24 mouse cellular contexts compared by ENCODE assay signal in the genomic region with DNA sequence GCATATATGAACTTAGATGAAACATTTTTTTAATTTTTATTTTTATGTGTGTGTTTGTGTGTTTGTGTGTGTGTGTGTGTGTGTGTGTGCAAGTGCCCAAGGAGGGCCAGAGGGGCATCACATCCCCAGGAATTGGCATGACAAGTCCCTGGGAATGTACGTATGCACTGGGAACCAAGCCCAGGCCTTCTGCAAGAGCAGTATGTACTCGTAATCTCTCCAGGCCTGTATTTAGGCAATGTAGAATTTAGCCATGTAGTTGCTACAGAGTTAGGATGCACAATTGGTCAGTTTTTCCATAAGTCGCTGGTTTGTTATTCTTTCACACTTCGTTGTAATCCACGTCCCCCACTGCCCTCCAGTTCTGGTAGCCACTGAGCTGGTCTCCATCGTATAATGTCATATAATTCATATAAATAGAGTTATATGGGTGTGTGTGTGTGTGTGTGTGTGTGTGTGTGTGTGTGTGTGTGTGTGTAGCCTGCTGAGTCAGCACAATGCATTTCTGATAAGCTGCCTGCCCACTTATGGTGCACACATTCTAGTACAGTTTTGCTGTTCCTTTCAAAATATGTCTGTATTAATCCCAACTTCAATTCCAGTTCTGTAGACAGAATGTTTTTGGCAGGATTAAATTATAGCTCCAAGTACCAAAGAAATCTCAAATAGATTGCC. TPM values are rescaled to one million over a fixed set of nuclear protein-coding genes. Genes with fewer than 3 reads are reported as not detected.
A peak's percentile ranks its signal among the peaks of the same experiment; 100 is the strongest.
DNase-seq lines count a peak whose midpoint lies in the region; ATAC-seq and TF ChIP-seq lines count a peak whose summit lies in the region.
"Had no signal": no experiment of that assay in that cellular context is flagged by ENCODE, and none has a peak within 500 bp of the region (broad histone marks: within the 10 kb centered on the region; RNA-seq: fewer than 3 reads in every experiment).

No protein-coding gene starts in this region.

- TF ChIP-seq EP300 in heart, adult 2 months (IDR thresholded peaks at IDR 0.05; ENCODE audit: insufficient read depth, low read depth, low read length), result no peak
- TF ChIP-seq EP300 in MEL (IDR thresholded peaks at IDR 0.05; ENCODE audit: low read depth in 1 of 2, low read length in 2 of 2), result no peak

- H3K79me2 ChIP-seq in heart, adult 2 months (replicated peaks; ENCODE audit: control insufficient read depth, insufficient read depth, low read length), result peaks cover 5% of the 10 kb centered on the region; the same call in 1 of the 2 replicates
- no peaks in the 10 kb centered on the region for H3K79me2 ChIP-seq in MEL (ENCODE audit: control insufficient read depth, insufficient read depth, low read length, poor library complexity)

- TF ChIP-seq CTCF in heart, adult 2 months (IDR thresholded peaks at IDR 0.05), result no peak
- no peak for TF ChIP-seq CTCF in layer of hippocampus, adult 2 months (conservative IDR thresholded peaks at IDR 0.05)
- TF ChIP-seq CTCF in MEL (IDR thresholded peaks at IDR 0.05 in 2 of 3, conservative IDR thresholded peaks at IDR 0.05 in 1 of 3; ENCODE audit: control insufficient read depth in 1 of 3, insufficient read depth in 1 of 3, low read depth in 2 of 3, low read length in 3 of 3, poor library complexity in 1 of 3, severe bottlenecking in 1 of 3), result no peak

- no peak for TF ChIP-seq RAD21 in MEL (IDR thresholded peaks at IDR 0.05; ENCODE audit: low read depth, low read length)

- no peak for ATAC-seq in heart, embryonic 15.5 days (replicated peaks; ENCODE audit: insufficient number of reproducible peaks, insufficient read depth, low FRiP score, low read depth)
- ATAC-seq: forebrain, embryonic 13.5 days; midbrain, embryonic 16.5 days had no signal

- H3K9me3 ChIP-seq in heart, embryonic 15.5 days (replicated peaks), result no peaks in the 10 kb centered on the region
- no peaks in the 10 kb centered on the region for H3K9me3 ChIP-seq in MEL (replicated peaks; ENCODE audit: insufficient read depth, low read length)
- H3K9me3 ChIP-seq: embryonic facial prominence, embryonic 10.5 days; embryonic facial prominence, embryonic 15.5 days; forebrain, embryonic 13.5 days; liver, embryonic 15.5 days; lung, embryonic 15.5 days had no signal

- WGBS in heart, embryonic 15.5 days, result 62% methylated on average over 6 of the region's 6 CpGs
- 55% methylated on average over 6 of the region's 6 CpGs for WGBS in heart, adult 2 months

- peaks cover 19% of the 10 kb centered on the region for H3K4me1 ChIP-seq in heart, embryonic 15.5 days (replicated peaks)
- peaks cover 10% of the 10 kb centered on the region for H3K4me1 ChIP-seq in heart, adult 2 months (ENCODE audit: control insufficient read depth, insufficient read depth, low read length)
- no peaks in the 10 kb centered on the region for H3K4me1 ChIP-seq in MEL (ENCODE audit: control insufficient read depth in 1 of 2, insufficient read depth in 2 of 2, low read length in 2 of 2)
- H3K4me1 ChIP-seq: embryonic facial prominence, embryonic 15.5 days; forebrain, embryonic 13.5 days had no signal

- intact Hi-C loops in heart, adult 2 months (cut with DNase I), result no loop called here

- H3K27ac ChIP-seq in heart, embryonic 15.5 days, result peak overlapping the region; percentile 39
- H3K27ac ChIP-seq in heart, adult 2 months, result no peak overlapping the region
- H3K27ac ChIP-seq in layer of hippocampus, adult 2 months, result peak overlapping the region; percentile 57; the same call in 1 of the 2 replicates
- no peak overlapping the region for H3K27ac ChIP-seq in MEL (ENCODE audit: control insufficient read depth, low read depth, low read length)
- H3K27ac ChIP-seq: embryonic facial prominence, embryonic 10.5 days; embryonic facial prominence, embryonic 15.5 days; forebrain, embryonic 13.5 days; liver, embryonic 15.5 days; lung, embryonic 15.5 days had no signal

- no peak for TF ChIP-seq POLR2A in heart, adult 2 months (IDR thresholded peaks at IDR 0.05; ENCODE audit: insufficient read depth, low read depth, low read length)
- no peak for TF ChIP-seq POLR2A in MEL (IDR thresholded peaks at IDR 0.05; ENCODE audit: control insufficient read depth in 1 of 2, insufficient read depth in 1 of 2, low read depth in 1 of 2, low read length in 2 of 2, poor library complexity in 1 of 2)

- no peak overlapping the region for H3K4me3 ChIP-seq in heart, embryonic 15.5 days
- no peak overlapping the region for H3K4me3 ChIP-seq in heart, adult 2 months
- H3K4me3 ChIP-seq in layer of hippocampus, adult 2 months, result no peak overlapping the region
- H3K4me3 ChIP-seq in MEL (ENCODE audit: control insufficient read depth in 1 of 2, insufficient read depth in 1 of 2, low read depth in 2 of 2, low read length in 2 of 2), result no peak overlapping the region
- H3K4me3 ChIP-seq: embryonic facial prominence, embryonic 10.5 days; embryonic facial prominence, embryonic 15.5 days; forebrain, embryonic 13.5 days; liver, embryonic 15.5 days; lung, embryonic 15.5 days had no signal

- no peak overlapping the region for H3K9ac ChIP-seq in heart, embryonic 15.5 days
- H3K9ac ChIP-seq in heart, adult 2 months (ENCODE audit: low read depth, low read length), result no peak overlapping the region
- H3K9ac ChIP-seq in MEL (ENCODE audit: control insufficient read depth, low read depth, low read length, poor library complexity, severe bottlenecking), result no peak overlapping the region
- H3K9ac ChIP-seq: embryonic facial prominence, embryonic 15.5 days; forebrain, embryonic 13.5 days; liver, embryonic 15.5 days; lung, embryonic 15.5 days had no signal

- DNase-seq in gastrocnemius, adult 18-20 months (ENCODE audit: low spot score), result peak; percentile 40
- DNase-seq in gastrocnemius, postnatal 10 days, result no peak
- no peak for DNase-seq in heart, adult 2 months
- no peak for DNase-seq in layer of hippocampus, adult 2 months (ENCODE audit: low spot score in 2 of 2)
- no peak for DNase-seq in layer of hippocampus, postnatal 36 days
- no peak for DNase-seq in MEL (ENCODE audit: low read depth, low spot score)
- no peak for DNase-seq in retina, postnatal 1 day
- DNase-seq: adrenal gland, adult 8-10 months; cerebellum, adult 8-10 months; cerebellum, postnatal 25 days; kidney, adult 18-20 months; kidney, postnatal 36 days; lung, postnatal 36 days; right cerebral cortex, adult 18-20 months; spleen, adult 18-20 months; thymus, postnatal 25 days had no signal

- no peaks in the 10 kb centered on the region for H3K27me3 ChIP-seq in heart, embryonic 15.5 days
- no peaks in the 10 kb centered on the region for H3K27me3 ChIP-seq in heart, adult 2 months (ENCODE audit: control insufficient read depth, insufficient read depth, low read length)
- H3K27me3 ChIP-seq in MEL (ENCODE audit: control insufficient read depth in 1 of 2, insufficient read depth in 2 of 2, low read length in 2 of 2), result peaks cover 3 to 5% of the 10 kb centered on the region in 2 experiments; a peak in 2 of 4 replicates
- H3K27me3 ChIP-seq: embryonic facial prominence, embryonic 15.5 days; forebrain, embryonic 13.5 days; liver, embryonic 15.5 days; lung, embryonic 15.5 days had no signal

- H3K36me3 ChIP-seq in heart, embryonic 15.5 days, result no peaks in the 10 kb centered on the region
- H3K36me3 ChIP-seq in heart, adult 2 months (ENCODE audit: control insufficient read depth, insufficient read depth, low read length), result peaks cover 11% of the 10 kb centered on the region
- no peaks in the 10 kb centered on the region for H3K36me3 ChIP-seq in MEL (ENCODE audit: control insufficient read depth in 1 of 2, insufficient read depth in 2 of 2, low read length in 2 of 2)
- H3K36me3 ChIP-seq: embryonic facial prominence, embryonic 10.5 days; embryonic facial prominence, embryonic 15.5 days; lung, embryonic 15.5 days had no signal

- no peak overlapping the region for H3K4me2 ChIP-seq in heart, embryonic 15.5 days
- H3K4me2 ChIP-seq: embryonic facial prominence, embryonic 15.5 days; forebrain, embryonic 13.5 days; liver, embryonic 15.5 days; lung, embryonic 15.5 days; midbrain, embryonic 11.5 days had no signal

TF ChIP-seq in MEL, 35 proteins besides CTCF, POLR2A, EP300 and RAD21:
- TF ChIP-seq MAFK (IDR thresholded peaks at IDR 0.05; ENCODE audit: borderline replicate concordance, low read depth, low read length), result peak; percentile 89
- TF ChIP-seq TCF12 (IDR thresholded peaks at IDR 0.05; ENCODE audit: low read depth, low read length), result no peak

RNA-seq across cellular contexts. Expression of a gene that starts 22.8 kb away (rescaled TPM):
- total RNA-seq in gastrocnemius, adult 18-20 months (2021), result 10 to 100 TPM; 34.2 to 53.9 TPM
- total RNA-seq in gastrocnemius, postnatal 10 days (2021), result 10 to 100 TPM; 78.3 to 89.9 TPM
- polyA plus RNA-seq in heart, embryonic 15.5 days (2015; fragmentation: Nextera tagmentation; extraction: Ambion mirVana), result 54.1 and 61.2 TPM in 2 replicates
- total RNA-seq in heart, adult 2 months (2021), result 10 to 100 TPM; 51.5 to 51.6 TPM
- 70.0 and 106 TPM in 2 replicates for polyA plus RNA-seq in heart, adult 2 months (2012; rRNA removed)
- total RNA-seq in layer of hippocampus, adult 2 months (2021), result 10 to 100 TPM; 30.4 to 30.8 TPM
- total RNA-seq in layer of hippocampus, postnatal 36 days (2021), result 10 to 100 TPM; 28.5 to 30.7 TPM
- total RNA-seq in MEL (2012; rRNA removed), result 0.10 and 0.12 TPM in 2 replicates
- under 1 TPM in 1 of 2 experiments, not detected in 1; 0.15 TPM for polyA plus RNA-seq in MEL (2012; ENCODE audit: insufficient read depth in 1 of 2, insufficient read length in 2 of 2, low read depth in 1 of 2, low replicate concordance in 2 of 2, missing spikeins in 1 of 2)

Comparison
In these comparisons a context has a peak if more than half of its experiments do, and no peak if none do; other contexts are left out.
1. H3K27ac ChIP-seq: peak in heart, embryonic 15.5 days (single experiment) and layer of hippocampus, adult 2 months (single experiment); none in heart, adult 2 months (single experiment) and MEL (single experiment).
2. RNA of a gene that starts 22.8 kb away (total RNA-seq): 78.3 to 89.9 TPM in gastrocnemius, postnatal 10 days, 34.2 to 53.9 TPM in gastrocnemius, adult 18-20 months, 51.5 to 51.6 TPM in heart, adult 2 months, 30.4 to 30.8 TPM in layer of hippocampus, adult 2 months and 28.5 to 30.7 TPM in layer of hippocampus, postnatal 36 days; 0.10 to 0.12 TPM in MEL; every median in the first group is over 10 times any median in the second.